Mouse (Mus musculus) c-Kit-positive CD71-positive TER-119-negative erythroid progenitor cells, embryonic 14.5 days (primary cell): ENCODE measurements around the gene Vsnl1.

Source experiments
- DNase-seq: peaks from one replicate; pipeline ENCODE4 v3.0.0-alpha.2; 2013; ENCODE audit warnings: low read depth

Gene Vsnl1

GRCm38 (mm10) chr12:11379396-11379795 lies 57.0 kb downstream of the Vsnl1 start:
- no peak for DNase-seq

GRCm38 (mm10) chr12:11370056-11370455 lies 66.4 kb downstream of the Vsnl1 start:
- no peak for DNase-seq

- no peak for DNase-seq
Measured at GRCm38 (mm10) chr12:11367099-11367765, 69.2 kb downstream of the Vsnl1 start.

- no peak for DNase-seq
Measured at GRCm38 (mm10) chr12:11364870-11365269, 71.5 kb downstream of the Vsnl1 start.

GRCm38 (mm10) chr12:11362435-11362834 lies 74.0 kb downstream of the Vsnl1 start:
- DNase-seq: no peak

GRCm38 (mm10) chr12:11350895-11351294 lies 85.5 kb downstream of the Vsnl1 start:
- peak; percentile 8 for DNase-seq

- no peak for DNase-seq
Measured at GRCm38 (mm10) chr12:11349870-11350269, 86.5 kb downstream of the Vsnl1 start.

- no peak for DNase-seq
Measured at GRCm38 (mm10) chr12:11348423-11348822, 88.0 kb downstream of the Vsnl1 start.

- no peak for DNase-seq
Measured at GRCm38 (mm10) chr12:11345963-11346362, 90.5 kb downstream of the Vsnl1 start.

GRCm38 (mm10) chr12:11342020-11342600 lies 94.3 kb downstream of the Vsnl1 start:
- DNase-seq: no peak

- no peak for DNase-seq
Measured at GRCm38 (mm10) chr12:11338251-11338650, 98.2 kb downstream of the Vsnl1 start.

- DNase-seq: peak; percentile 15
Measured at GRCm38 (mm10) chr12:11336845-11337244, 99.6 kb downstream of the Vsnl1 start.

GRCm38 (mm10) chr12:11326483-11326882 lies 109.9 kb downstream of the Vsnl1 start:
- DNase-seq: no peak

GRCm38 (mm10) chr12:11324480-11324879 lies 111.9 kb downstream of the Vsnl1 start:
- no peak for DNase-seq

- no peak for DNase-seq
Measured at GRCm38 (mm10) chr12:11317671-11318070, 118.7 kb downstream of the Vsnl1 start.

- no peak for DNase-seq
Measured at GRCm38 (mm10) chr12:11313840-11314239, 122.6 kb downstream of the Vsnl1 start.

GRCm38 (mm10) chr12:11311106-11311505 lies 125.3 kb downstream of the Vsnl1 start:
- no peak for DNase-seq

- DNase-seq: no peak
Measured at GRCm38 (mm10) chr12:11306753-11307645, 129.4 kb downstream of the Vsnl1 start.

- DNase-seq: no peak
Measured at GRCm38 (mm10) chr12:11300858-11301257, 135.6 kb downstream of the Vsnl1 start.

GRCm38 (mm10) chr12:11286382-11286781 lies 150.0 kb downstream of the Vsnl1 start:
- DNase-seq: no peak

- no peak for DNase-seq
Measured at GRCm38 (mm10) chr12:11281584-11281983, 154.8 kb downstream of the Vsnl1 start.

GRCm38 (mm10) chr12:11279886-11280285 lies 156.5 kb downstream of the Vsnl1 start:
- DNase-seq: no peak

- DNase-seq: no peak
Measured at GRCm38 (mm10) chr12:11277207-11277606, 159.2 kb downstream of the Vsnl1 start.
